Mouse (Mus musculus): ENCODE data around the gene Ccdc92. TPM values are rescaled to one million over a fixed set of nuclear protein-coding genes. Genes with fewer than 3 reads are reported as not detected.

Gene Ccdc92
- polyA plus RNA-seq, 1 experiment from 2014 or later = 11.5 TPM

- Histone ChIP-seq H3K9me3 (ENCODE audit: control insufficient read depth, low read depth, low read length) (no peaks in the 10 kb centered on the region; the same call in 1 of the 2 replicates), H3K9ac (replicated peaks; ENCODE audit: low read depth, low read length) (no peak overlapping the region), H3K4me1 (ENCODE audit: control insufficient read depth, insufficient read depth, low read length) (no peaks in the 10 kb centered on the region), H3K4me2 (replicated peaks; ENCODE audit: low read depth, low read length) (no peak overlapping the region), H3K36me3 (ENCODE audit: control insufficient read depth, insufficient read depth, low read length) (no peaks in the 10 kb centered on the region), H3K27me3 (ENCODE audit: control insufficient read depth, insufficient read depth, low read length) (no peaks in the 10 kb centered on the region), H3K4me3 (ENCODE audit: low read depth, low read length) (no peak overlapping the region), H3K27ac (ENCODE audit: low read length) (no peak overlapping the region)
- 82% methylated on average over 7 of the region's 7 CpGs for WGBS
- no peak for ATAC-seq (ENCODE audit: insufficient number of reproducible peaks, insufficient read depth, low FRiP score, low read depth)
Measured at GRCm38 (mm10) chr5:124785650-124786049, 76.6 kb downstream of the Ccdc92 start.

Other genes with a start within 250 kb of the Ccdc92 start
- gene Atp6v0a2, start 233.8 kb downstream of the Ccdc92 start, polyA plus RNA-seq (2014; fragmentation: Nextera tagmentation; extraction: Ambion mirVana) = 43.0 and 44.2 TPM in 2 replicates
- gene Dnah10, start 137.3 kb downstream of the Ccdc92 start, polyA plus RNA-seq (2014; fragmentation: Nextera tagmentation; extraction: Ambion mirVana) = 0.03 TPM in 1 of 2 replicates, not detected in the other
- gene Zfp664, start 267 bp upstream of the Ccdc92 start, polyA plus RNA-seq (2014; fragmentation: Nextera tagmentation; extraction: Ambion mirVana) = 86.6 and 97.6 TPM in 2 replicates
- 3.7 and 5.0 TPM in 2 replicates for gene Rflna, start 140.8 kb upstream of the Ccdc92 start, polyA plus RNA-seq (2014; fragmentation: Nextera tagmentation; extraction: Ambion mirVana)